Mouse (Mus musculus) forebrain, embryonic 11.5 days (tissue): Measurements from ENCODE around the gene Gusb. TPM values are rescaled to one million over a fixed set of nuclear protein-coding genes. Genes with fewer than 3 reads are reported as not detected.

Experiments used
- ATAC-seq: fragments of 200-750 bp; cut with Nextera tagmentation; replicated peaks from 2 replicates; pipeline ENCODE4 v1.8.0; 2017; ENCODE audit warnings: moderate TSS enrichment; ENCODE audit not compliant: low FRiP score
- DNase-seq: peaks from one replicate; pipeline ENCODE4 v3.0.0-alpha.2; 2017; ENCODE audit warnings: low spot score
- H3K27ac ChIP-seq: fragments of 300-500 bp; sonication (generic); 2 replicates; pipeline ENCODE4 v1.5.1; 2014; ENCODE audit warnings: low read depth, low read length
- H3K27me3 ChIP-seq: fragments of 300-500 bp; sonication (generic); 2 replicates; pipeline ENCODE4 v1.6.1; 2014; ENCODE audit warnings: mild to moderate bottlenecking, low read length, mixed read lengths; ENCODE audit not compliant: control insufficient read depth, insufficient read depth
- H3K36me3 ChIP-seq: fragments of 300-500 bp; sonication (generic); 2 replicates; pipeline ENCODE4 v1.6.1; 2014; ENCODE audit warnings: mild to moderate bottlenecking, low read length, moderate library complexity, mixed read lengths; ENCODE audit not compliant: control insufficient read depth, insufficient read depth
- H3K4me1 ChIP-seq: fragments of 300-500 bp; sonication (generic); replicated peaks from 2 replicates; pipeline ENCODE4 v1.6.1; 2014; ENCODE audit warnings: low read length, mixed read lengths; ENCODE audit not compliant: control insufficient read depth, insufficient read depth
- H3K4me2 ChIP-seq: fragments of 300-500 bp; sonication (generic); 2 replicates; pipeline ENCODE4 v1.6.1; 2014; ENCODE audit warnings: low read depth, mild to moderate bottlenecking, low read length, moderate library complexity, mixed read lengths; ENCODE audit not compliant: severe bottlenecking
- H3K4me3 ChIP-seq: fragments of 300-500 bp; sonication (generic); 2 replicates; pipeline ENCODE4 v1.5.1; 2014; ENCODE audit warnings: low read depth, low read length
- H3K9ac ChIP-seq: fragments of 300-500 bp; sonication (generic); 2 replicates; pipeline ENCODE4 v1.6.1; 2014; ENCODE audit warnings: low read length
- H3K9me3 ChIP-seq: fragments of 300-500 bp; sonication (generic); 2 replicates; pipeline ENCODE4 v1.6.1; 2016; ENCODE audit warnings: low read length, mixed read lengths; ENCODE audit not compliant: control insufficient read depth
- WGBS: fragments of 180-500 bp; shearing (Covaris S2); extraction: QIAGEN DNeasy Blood & Tissue Kit; methylation state at CpG from one replicate; pipeline ENCODE4 v1.1.7; 2014; 5-methylcytosine and 5-hydroxymethylcytosine counted together
- polyA plus RNA-seq: library from polyadenylated mRNA; unstranded; fragments of >200 nt; fragmentation: Nextera tagmentation; extraction: Ambion mirVana; gene quantifications from 2 replicates; pipeline ENCODE4 v1.2.1, GENCODE M21; 2014

The Gusb gene
- polyA plus RNA-seq, 1 experiment from 2014 or later = 29.9 TPM

- H3K4me3 ChIP-seq = no peak overlapping the region
- H3K4me1 ChIP-seq = no peaks in the 10 kb centered on the region
- WGBS = 96% methylated on average over 3 of the region's 3 CpGs
- no peak overlapping the region for H3K4me2 ChIP-seq
- no peak overlapping the region for H3K9ac ChIP-seq
- ATAC-seq (no peak), DNase-seq (no peak)
- H3K27ac ChIP-seq = no peak overlapping the region
- H3K36me3 ChIP-seq = peaks cover 5% of the 10 kb centered on the region; the same call in 1 of the 2 replicates
- H3K27me3 ChIP-seq = no peaks in the 10 kb centered on the region
- H3K9me3 ChIP-seq = peaks cover 4% of the 10 kb centered on the region
Observed at GRCm38 (mm10) chr5:130015104-130015503, 12.3 kb upstream of the Gusb start.

GRCm38 (mm10) chr5:130010961-130011360 is 8.1 kb upstream of the Gusb start:
- H3K9me3 ChIP-seq = peaks cover 4% of the 10 kb centered on the region
- no peak for ATAC-seq
- no peak overlapping the region for H3K27ac ChIP-seq
- H3K4me1 ChIP-seq = no peaks in the 10 kb centered on the region
- no peak overlapping the region for H3K9ac ChIP-seq
- H3K36me3 ChIP-seq = peaks cover 5% of the 10 kb centered on the region; the same call in 1 of the 2 replicates
- WGBS = 95% methylated on average over 5 of the region's 5 CpGs
- no peak for DNase-seq
- no peak overlapping the region for H3K4me2 ChIP-seq
- no peaks in the 10 kb centered on the region for H3K27me3 ChIP-seq
- H3K4me3 ChIP-seq = no peak overlapping the region

GRCm38 (mm10) chr5:130009784-130010183 is 6.9 kb upstream of the Gusb start:
- no peak overlapping the region for H3K4me3 ChIP-seq
- peaks cover 4% of the 10 kb centered on the region for H3K9me3 ChIP-seq
- peaks cover 5% of the 10 kb centered on the region; the same call in 1 of the 2 replicates for H3K36me3 ChIP-seq
- H3K27me3 ChIP-seq = no peaks in the 10 kb centered on the region
- ATAC-seq (no peak), DNase-seq (no peak)
- no peak overlapping the region for H3K4me2 ChIP-seq
- 96% methylated on average over 4 of the region's 4 CpGs for WGBS
- H3K9ac ChIP-seq = no peak overlapping the region
- no peak overlapping the region for H3K27ac ChIP-seq
- H3K4me1 ChIP-seq = no peaks in the 10 kb centered on the region

- H3K4me2 ChIP-seq = no peak overlapping the region
- no peaks in the 10 kb centered on the region for H3K4me1 ChIP-seq
- peaks cover 5% of the 10 kb centered on the region; the same call in 1 of the 2 replicates for H3K36me3 ChIP-seq
- H3K9ac ChIP-seq = no peak overlapping the region
- ATAC-seq (no peak), DNase-seq (no peak)
- no peak overlapping the region for H3K27ac ChIP-seq
- H3K27me3 ChIP-seq = no peaks in the 10 kb centered on the region
- peaks cover 4% of the 10 kb centered on the region for H3K9me3 ChIP-seq
- WGBS = 84% methylated on average over 6 of the region's 6 CpGs
- H3K4me3 ChIP-seq = no peak overlapping the region
Observed at GRCm38 (mm10) chr5:130008034-130008590, 5.3 kb upstream of the Gusb start.

GRCm38 (mm10) chr5:130007344-130007743 is 4.5 kb upstream of the Gusb start:
- no peak for DNase-seq
- Histone ChIP-seq H3K27ac (no peak overlapping the region), H3K9me3 (peaks cover 4% of the 10 kb centered on the region), H3K9ac (no peak overlapping the region), H3K27me3 (no peaks in the 10 kb centered on the region), H3K36me3 (peaks cover 5% of the 10 kb centered on the region; the same call in 1 of the 2 replicates), H3K4me2 (no peak overlapping the region), H3K4me3 (no peak overlapping the region), H3K4me1 (peaks cover 5% of the 10 kb centered on the region; the same call in 1 of the 2 replicates)
- whole genome bisulfite sequencing = 90% methylated on average over 1 of the region's 1 CpGs
- ATAC-seq = no peak

GRCm38 (mm10) chr5:130003229-130003628 is 380 bp upstream of the Gusb start:
- no peaks in the 10 kb centered on the region for H3K36me3 ChIP-seq
- peaks cover 5% of the 10 kb centered on the region; the same call in 1 of the 2 replicates for H3K4me1 ChIP-seq
- H3K9me3 ChIP-seq = no peaks in the 10 kb centered on the region; the same call in 1 of the 2 replicates
- peak overlapping the region; percentile 84; the same call in 1 of the 2 replicates for H3K4me2 ChIP-seq
- H3K27me3 ChIP-seq = no peaks in the 10 kb centered on the region
- peak overlapping the region; percentile 72 for H3K9ac ChIP-seq
- no peak overlapping the region; the same call in 1 of the 2 replicates for H3K4me3 ChIP-seq
- DNase-seq (no peak), ATAC-seq (no peak; the same call in 1 of the 2 replicates)
- H3K27ac ChIP-seq = no peak overlapping the region
- WGBS = 79% methylated on average over 7 of the region's 7 CpGs

- H3K36me3 ChIP-seq = no peaks in the 10 kb centered on the region
- no peak for ATAC-seq
- H3K9ac ChIP-seq = no peak overlapping the region
- peaks cover 5% of the 10 kb centered on the region; the same call in 1 of the 2 replicates for H3K4me1 ChIP-seq
- H3K4me2 ChIP-seq = no peak overlapping the region
- H3K9me3 ChIP-seq = no peaks in the 10 kb centered on the region; the same call in 1 of the 2 replicates
- no peak for DNase-seq
- 77% methylated on average over 5 of the region's 5 CpGs for WGBS
- no peaks in the 10 kb centered on the region for H3K27me3 ChIP-seq
- H3K4me3 ChIP-seq = no peak overlapping the region
- no peak overlapping the region for H3K27ac ChIP-seq
Observed at GRCm38 (mm10) chr5:130001356-130001987, 1.4 kb downstream of the Gusb start.

- Histone ChIP-seq H3K9me3 (no peaks in the 10 kb centered on the region; the same call in 1 of the 2 replicates), H3K4me1 (peaks cover 5% of the 10 kb centered on the region; the same call in 1 of the 2 replicates), H3K27me3 (no peaks in the 10 kb centered on the region), H3K36me3 (no peaks in the 10 kb centered on the region), H3K4me3 (no peak overlapping the region), H3K4me2 (no peak overlapping the region), H3K9ac (no peak overlapping the region), H3K27ac (no peak overlapping the region)
- ATAC-seq (no peak), DNase-seq (no peak)
- 91% methylated on average over 12 of the region's 12 CpGs for WGBS
Observed at GRCm38 (mm10) chr5:130000735-130001134, 2.1 kb downstream of the Gusb start.
